Mouse (Mus musculus) liver, postnatal 0 days (tissue): ENCODE results near the gene Proser2. TPM values are rescaled to one million over a fixed set of nuclear protein-coding genes. Genes with fewer than 3 reads are reported as not detected.

Experiments
- ATAC-seq: fragments of 200-750 bp; cut with Nextera tagmentation; 2 replicates; pipeline ENCODE4 v1.8.0; 2017; ENCODE audit warnings: mild to moderate bottlenecking, moderate library complexity
- DNase-seq: peaks from one replicate; pipeline ENCODE4 v3.0.0-alpha.2; 2016
- H3K27ac ChIP-seq: fragments of 300-500 bp; sonication (generic); 2 replicates; pipeline ENCODE4 v1.5.1; 2014; ENCODE audit warnings: antibody characterized with exemption, moderate library complexity, mild to moderate bottlenecking, low read depth
- H3K27me3 ChIP-seq: fragments of 300-500 bp; sonication (generic); 2 replicates; pipeline ENCODE4 v1.6.1; 2014; ENCODE audit warnings: low read length, control low read depth, mixed read lengths; ENCODE audit not compliant: insufficient read depth
- H3K36me3 ChIP-seq: fragments of 300-500 bp; sonication (generic); replicated peaks from 2 replicates; pipeline ENCODE4 v1.6.1; 2014; ENCODE audit warnings: mild to moderate bottlenecking, control low read depth, low read length, moderate library complexity, mixed read lengths; ENCODE audit not compliant: insufficient read depth
- H3K4me1 ChIP-seq: fragments of 300-500 bp; sonication (generic); 2 replicates; pipeline ENCODE4 v1.6.1; 2014; ENCODE audit warnings: antibody characterized with exemption, mild to moderate bottlenecking, control low read depth; ENCODE audit not compliant: insufficient read depth
- H3K4me2 ChIP-seq: fragments of 300-500 bp; sonication (generic); 2 replicates; pipeline ENCODE4 v1.6.1; 2014; ENCODE audit warnings: low read depth, mild to moderate bottlenecking, low read length, moderate library complexity, mixed read lengths
- H3K4me3 ChIP-seq: fragments of 300-500 bp; sonication (generic); 2 replicates; pipeline ENCODE4 v1.5.1; 2014; ENCODE audit warnings: low read depth, low read length
- H3K9ac ChIP-seq: fragments of 300-500 bp; sonication (generic); replicated peaks from 2 replicates; pipeline ENCODE4 v1.6.1; 2014; ENCODE audit warnings: mild to moderate bottlenecking, moderate library complexity
- H3K9me3 ChIP-seq: fragments of 300-500 bp; sonication (generic); 2 replicates; pipeline ENCODE4 v1.6.1; 2016; ENCODE audit warnings: mild to moderate bottlenecking, control low read depth, low read length, mixed read lengths
- CTCF ChIP-seq: sonication (generic); IDR thresholded peaks from 2 replicates; pipeline ENCODE4 v1.5.1; 2016; ENCODE audit warnings: antibody characterized with exemption, low read depth
- EP300 ChIP-seq: IDR thresholded peaks from 2 replicates; pipeline ENCODE4 v1.6.1; 2016; ENCODE audit warnings: antibody characterized with exemption, low read depth, mild to moderate bottlenecking
- WGBS: fragments of 180-500 bp; shearing (Covaris S2); extraction: QIAGEN DNeasy Blood & Tissue Kit; methylation state at CpG from one replicate; pipeline ENCODE4 v1.1.7; 2014; ENCODE audit not compliant: insufficient replicate concordance; 5-methylcytosine and 5-hydroxymethylcytosine counted together
- polyA plus RNA-seq: library from polyadenylated mRNA; unstranded; fragments of >200 nt; fragmentation: Nextera tagmentation; extraction: Ambion mirVana; gene quantifications from 2 replicates; pipeline ENCODE4 v1.2.1, GENCODE M21; 2015

The Proser2 gene
- polyA plus RNA-seq, 1 experiment from 2014 or later: 15.8 TPM

- DNase-seq (peak; percentile 37), ATAC-seq (peak; percentile 83)
- peaks cover 3% of the 10 kb centered on the region; the same call in 1 of the 2 replicates for H3K9me3 ChIP-seq
- no peak overlapping the region for H3K4me3 ChIP-seq
- TF ChIP-seq CTCF: no peak
- peak; percentile 58; the same call in 1 of the 2 replicates for TF ChIP-seq EP300
- H3K27ac ChIP-seq: no peak overlapping the region
- no peaks in the 10 kb centered on the region for H3K27me3 ChIP-seq
- 27% methylated on average over 11 of the region's 11 CpGs for WGBS
- no peak overlapping the region for H3K9ac ChIP-seq
- H3K36me3 ChIP-seq: no peaks in the 10 kb centered on the region
- no peak overlapping the region; the same call in 1 of the 2 replicates for H3K4me2 ChIP-seq
- peaks cover 19% of the 10 kb centered on the region; the same call in 1 of the 2 replicates for H3K4me1 ChIP-seq
These were observed 58.2 kb downstream of the Proser2 start for GRCm38 (mm10) chr2:6071598-6072440.

- Histone ChIP-seq H3K36me3 (no peaks in the 10 kb centered on the region), H3K9ac (no peak overlapping the region), H3K9me3 (peaks cover 3% of the 10 kb centered on the region; the same call in 1 of the 2 replicates), H3K4me2 (no peak overlapping the region), H3K27me3 (no peaks in the 10 kb centered on the region), H3K4me1 (peaks cover 19% of the 10 kb centered on the region; the same call in 1 of the 2 replicates), H3K4me3 (no peak overlapping the region), H3K27ac (no peak overlapping the region)
- TF ChIP-seq CTCF (no peak), EP300 (no peak)
- DNase-seq (no peak), ATAC-seq (no peak)
- WGBS: 28% methylated on average over 11 of the region's 11 CpGs
These were observed 59.1 kb downstream of the Proser2 start for GRCm38 (mm10) chr2:6070925-6071324.

- TF ChIP-seq EP300: no peak
- no peak for TF ChIP-seq CTCF
- H3K9ac ChIP-seq: no peak overlapping the region
- H3K4me2 ChIP-seq: no peak overlapping the region
- no peaks in the 10 kb centered on the region for H3K27me3 ChIP-seq
- H3K4me1 ChIP-seq: peaks cover 12% of the 10 kb centered on the region; the same call in 1 of the 2 replicates
- ATAC-seq (no peak), DNase-seq (no peak)
- 77% methylated on average over 6 of the region's 6 CpGs for WGBS
- H3K9me3 ChIP-seq: peaks cover 3% of the 10 kb centered on the region; the same call in 1 of the 2 replicates
- H3K4me3 ChIP-seq: no peak overlapping the region
- no peak overlapping the region for H3K27ac ChIP-seq
- H3K36me3 ChIP-seq: no peaks in the 10 kb centered on the region
These were observed 62.7 kb downstream of the Proser2 start for GRCm38 (mm10) chr2:6067341-6067740.

- no peaks in the 10 kb centered on the region for H3K9me3 ChIP-seq
- no peak overlapping the region for H3K9ac ChIP-seq
- WGBS: 73% methylated on average over 10 of the region's 10 CpGs
- H3K4me1 ChIP-seq: no peaks in the 10 kb centered on the region
- DNase-seq (no peak), ATAC-seq (no peak)
- no peak overlapping the region for H3K4me3 ChIP-seq
- peaks cover 8% of the 10 kb centered on the region for H3K36me3 ChIP-seq
- H3K27ac ChIP-seq: no peak overlapping the region
- H3K4me2 ChIP-seq: no peak overlapping the region
- H3K27me3 ChIP-seq: no peaks in the 10 kb centered on the region
- TF ChIP-seq EP300 (no peak), CTCF (no peak)
These were observed 69.8 kb downstream of the Proser2 start for GRCm38 (mm10) chr2:6060071-6060804.

DNA sequence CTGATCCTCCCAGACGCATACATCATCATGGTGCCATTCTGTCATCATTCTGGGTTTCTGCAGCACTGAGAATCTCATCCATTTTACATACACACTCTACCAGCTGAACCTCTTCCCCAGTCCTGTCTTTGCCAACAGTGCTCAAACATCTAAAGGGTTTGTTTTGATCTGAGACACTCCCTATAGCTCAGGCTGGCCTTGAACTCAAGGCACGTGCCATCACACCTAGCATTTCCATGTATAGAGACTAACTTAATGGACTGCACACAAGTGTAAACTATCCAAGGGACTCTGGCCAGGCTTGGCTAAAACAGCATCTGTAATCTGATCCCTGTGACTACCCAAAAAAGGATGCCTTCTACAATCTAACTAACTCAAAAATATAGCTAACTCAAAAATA is 70.7 kb downstream of the Proser2 start:
- no peaks in the 10 kb centered on the region for H3K9me3 ChIP-seq
- H3K27ac ChIP-seq: no peak overlapping the region
- H3K9ac ChIP-seq: no peak overlapping the region
- H3K36me3 ChIP-seq: peaks cover 16% of the 10 kb centered on the region
- no peak overlapping the region for H3K4me2 ChIP-seq
- ATAC-seq (no peak), DNase-seq (no peak)
- H3K27me3 ChIP-seq: no peaks in the 10 kb centered on the region
- H3K4me1 ChIP-seq: no peaks in the 10 kb centered on the region
- H3K4me3 ChIP-seq: no peak overlapping the region
- WGBS: 77% methylated on average over 2 of the region's 2 CpGs
- TF ChIP-seq EP300: no peak
- TF ChIP-seq CTCF: no peak

DNA sequence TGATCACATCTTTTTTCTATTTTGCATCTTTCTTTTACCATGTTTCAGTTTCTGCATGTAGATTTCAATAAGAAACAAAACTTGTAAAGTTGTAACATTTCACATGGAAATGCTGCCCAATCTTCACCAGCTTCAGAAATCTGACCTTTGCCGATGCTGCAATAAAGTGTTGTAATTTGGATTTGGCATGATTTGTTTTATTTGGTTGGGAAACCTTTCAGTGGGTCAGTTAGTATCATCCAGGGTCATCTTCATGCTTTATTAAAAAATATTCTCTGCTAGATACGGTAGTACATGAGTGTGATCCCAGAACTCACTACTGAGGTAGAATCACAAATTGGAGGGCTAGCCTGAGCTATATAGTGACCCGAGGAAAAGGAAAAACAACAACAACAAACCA is 73.5 kb downstream of the Proser2 start:
- Histone ChIP-seq H3K4me2 (no peak overlapping the region), H3K9me3 (no peaks in the 10 kb centered on the region), H3K4me1 (no peaks in the 10 kb centered on the region), H3K36me3 (peaks cover 33% of the 10 kb centered on the region), H3K9ac (no peak overlapping the region), H3K27ac (no peak overlapping the region), H3K27me3 (no peaks in the 10 kb centered on the region), H3K4me3 (no peak overlapping the region)
- TF ChIP-seq CTCF: no peak
- WGBS: 84% methylated on average over 3 of the region's 3 CpGs
- ATAC-seq (no peak), DNase-seq (no peak)
